Mouse (Mus musculus) kidney, postnatal 0 days (tissue): ENCODE measurements at regions not wholly inside any gene's neighbourhood (a gene's known extent, or its start where the extent isn't known, plus 50 kb on each side); places are given as distances from the start of the nearest gene placed in this dataset.

Source experiments
- ATAC-seq: fragments of 200-750 bp; cut with Nextera tagmentation; replicated peaks from 2 replicates; pipeline ENCODE4 v1.8.0; 2017; ENCODE audit warnings: low read depth, moderate number of reproducible peaks, moderate TSS enrichment, moderate library complexity; ENCODE audit not compliant: low FRiP score
- DNase-seq: peaks from one replicate; pipeline ENCODE4 v3.0.0-alpha.2; 2016; ENCODE audit warnings: low spot score
- H3K27ac ChIP-seq: fragments of 300-500 bp; sonication (generic); 2 replicates; pipeline ENCODE4 v1.5.1; 2014; ENCODE audit warnings: mild to moderate bottlenecking
- H3K27me3 ChIP-seq: fragments of 300-500 bp; sonication (generic); 2 replicates; pipeline ENCODE4 v1.6.1; 2014; ENCODE audit warnings: low read length, mixed read lengths; ENCODE audit not compliant: insufficient read depth
- H3K36me3 ChIP-seq: fragments of 300-500 bp; sonication (generic); 2 replicates; pipeline ENCODE4 v1.6.1; 2014; ENCODE audit warnings: low read length, mixed read lengths; ENCODE audit not compliant: insufficient read depth
- H3K4me1 ChIP-seq: fragments of 300-500 bp; sonication (generic); replicated peaks from 2 replicates; pipeline ENCODE4 v1.6.1; 2014; ENCODE audit warnings: antibody characterized with exemption, low read length, mixed read lengths; ENCODE audit not compliant: insufficient read depth
- H3K4me2 ChIP-seq: fragments of 300-500 bp; sonication (generic); 2 replicates; pipeline ENCODE4 v1.6.1; 2014; ENCODE audit warnings: mild to moderate bottlenecking, low read length, moderate library complexity, mixed read lengths
- H3K4me3 ChIP-seq: fragments of 300-500 bp; sonication (generic); replicated peaks from 2 replicates; pipeline ENCODE4 v1.5.1; 2014; ENCODE audit warnings: low read depth, low read length
- H3K9ac ChIP-seq: fragments of 300-500 bp; sonication (generic); 2 replicates; pipeline ENCODE4 v1.6.1; 2014; ENCODE audit warnings: low read depth, low read length
- H3K9me3 ChIP-seq: fragments of 300-500 bp; sonication (generic); replicated peaks from 2 replicates; pipeline ENCODE4 v1.6.1; 2016; ENCODE audit warnings: low read length, inconsistent platforms, mixed read lengths
- CTCF ChIP-seq: IDR thresholded peaks from 2 replicates; pipeline ENCODE4 v1.5.1; 2016; ENCODE audit warnings: antibody characterized with exemption, low read depth, mild to moderate bottlenecking, moderate library complexity
- WGBS: fragments of 180-500 bp; shearing (Covaris S2); extraction: QIAGEN DNeasy Blood & Tissue Kit; methylation state at CpG from one replicate; pipeline ENCODE4 v1.1.7; 2014; 5-methylcytosine and 5-hydroxymethylcytosine counted together

GRCm38 (mm10) chr4:152959627-152960230 lies 482.1 kb upstream of the Kcnab2 start:
- Histone ChIP-seq H3K9ac (no peak overlapping the region), H3K27me3 (no peaks in the 10 kb centered on the region), H3K4me3 (no peak overlapping the region), H3K4me2 (no peak overlapping the region), H3K36me3 (no peaks in the 10 kb centered on the region), H3K9me3 (no peaks in the 10 kb centered on the region), H3K4me1 (no peaks in the 10 kb centered on the region), H3K27ac (no peak overlapping the region)
- DNase-seq (no peak), ATAC-seq (no peak)
- 69% methylated on average over 11 of the region's 12 CpGs for WGBS
- no peak for TF ChIP-seq CTCF

GRCm38 (mm10) chr4:152953237-152953974 lies 475.7 kb upstream of the Kcnab2 start:
- H3K27me3 ChIP-seq: no peaks in the 10 kb centered on the region
- H3K36me3 ChIP-seq: no peaks in the 10 kb centered on the region
- H3K4me2 ChIP-seq: no peak overlapping the region
- H3K4me3 ChIP-seq: no peak overlapping the region
- no peak overlapping the region for H3K9ac ChIP-seq
- no peaks in the 10 kb centered on the region for H3K4me1 ChIP-seq
- no peaks in the 10 kb centered on the region for H3K9me3 ChIP-seq
- DNase-seq (peak; percentile 40), ATAC-seq (no peak)
- H3K27ac ChIP-seq: no peak overlapping the region
- WGBS: 15% methylated on average over 15 of the region's 15 CpGs
- no peak for TF ChIP-seq CTCF

- no peak overlapping the region for H3K9ac ChIP-seq
- no peaks in the 10 kb centered on the region for H3K36me3 ChIP-seq
- H3K27ac ChIP-seq: no peak overlapping the region
- DNase-seq (no peak), ATAC-seq (no peak)
- 35% methylated on average over 7 of the region's 7 CpGs for WGBS
- no peaks in the 10 kb centered on the region for H3K27me3 ChIP-seq
- no peak for TF ChIP-seq CTCF
- no peaks in the 10 kb centered on the region for H3K4me1 ChIP-seq
- H3K4me3 ChIP-seq: no peak overlapping the region
- H3K4me2 ChIP-seq: no peak overlapping the region
- H3K9me3 ChIP-seq: no peaks in the 10 kb centered on the region; the same call in 1 of the 2 replicates
Observed at GRCm38 (mm10) chr4:152948956-152949355, 471.3 kb upstream of the Kcnab2 start.

GRCm38 (mm10) chr4:152941159-152941558 lies 463.5 kb upstream of the Kcnab2 start:
- WGBS: 85% methylated on average over 8 of the region's 8 CpGs

GRCm38 (mm10) chr4:152936614-152937013 lies 458.9 kb upstream of the Kcnab2 start:
- ATAC-seq (no peak), DNase-seq (no peak)
- Histone ChIP-seq H3K4me1 (no peaks in the 10 kb centered on the region), H3K36me3 (no peaks in the 10 kb centered on the region), H3K4me3 (no peak overlapping the region), H3K27ac (no peak overlapping the region), H3K9ac (no peak overlapping the region), H3K9me3 (no peaks in the 10 kb centered on the region), H3K4me2 (no peak overlapping the region), H3K27me3 (no peaks in the 10 kb centered on the region)
- 62% methylated on average over 2 of the region's 2 CpGs for WGBS
- TF ChIP-seq CTCF: no peak

More at GRCm38 (mm10) chr4:152941159-152941558, 463.5 kb upstream of the Kcnab2 start:
- ATAC-seq (no peak), DNase-seq (no peak)
- Histone ChIP-seq H3K27me3 (no peaks in the 10 kb centered on the region), H3K4me2 (no peak overlapping the region), H3K4me1 (no peaks in the 10 kb centered on the region), H3K27ac (no peak overlapping the region), H3K9me3 (no peaks in the 10 kb centered on the region), H3K9ac (no peak overlapping the region), H3K4me3 (no peak overlapping the region), H3K36me3 (no peaks in the 10 kb centered on the region)
- TF ChIP-seq CTCF: no peak

- WGBS: 84% methylated on average over 3 of the region's 3 CpGs
- Histone ChIP-seq H3K9me3 (no peaks in the 10 kb centered on the region), H3K4me2 (no peak overlapping the region), H3K4me1 (no peaks in the 10 kb centered on the region), H3K36me3 (no peaks in the 10 kb centered on the region), H3K4me3 (no peak overlapping the region), H3K27ac (no peak overlapping the region), H3K27me3 (no peaks in the 10 kb centered on the region), H3K9ac (no peak overlapping the region)
- no peak for TF ChIP-seq CTCF
- ATAC-seq (no peak), DNase-seq (no peak)
Observed at GRCm38 (mm10) chr4:152935484-152935883, 457.8 kb upstream of the Kcnab2 start.
